Mouse (Mus musculus): ENCODE data around the gene Epo.

DNA sequence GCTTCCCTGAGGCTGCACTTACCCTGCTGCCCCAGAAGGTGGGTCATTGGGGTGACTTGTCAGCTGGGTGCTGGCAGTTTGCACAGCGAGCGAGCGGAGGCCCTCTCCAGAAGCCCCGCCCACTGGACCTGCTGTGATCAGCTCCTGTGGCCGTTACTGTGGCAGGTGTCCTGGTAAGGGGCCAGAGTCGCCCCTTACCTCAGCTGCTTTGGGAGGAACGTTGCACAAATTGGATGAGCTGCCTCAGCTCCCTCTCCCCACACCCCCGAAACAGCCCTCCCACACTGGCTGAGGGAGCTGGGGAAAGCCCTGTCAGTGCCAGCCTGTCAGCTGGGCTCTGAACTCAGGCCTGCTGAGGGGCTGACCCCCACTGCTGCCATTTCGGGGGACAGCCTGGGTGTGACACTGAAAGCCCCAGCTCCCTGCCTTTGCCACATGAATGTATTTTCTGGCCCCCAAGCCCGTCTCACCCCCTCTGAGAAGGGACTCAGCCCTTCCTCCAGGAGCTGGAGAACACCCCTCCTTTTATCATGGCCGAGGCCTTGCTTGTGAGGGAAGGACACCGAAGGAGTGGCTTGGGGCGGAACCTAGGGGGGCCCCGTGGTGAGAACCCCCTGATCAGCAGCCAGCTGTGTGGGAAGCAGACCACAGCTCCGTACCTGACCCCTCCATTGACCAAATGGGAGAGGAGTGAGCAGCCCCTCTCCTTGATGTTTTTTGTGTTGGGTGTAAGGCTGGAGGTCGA, 6.7 kb downstream of the Epo start:
- no peak for TF ChIP-seq CTCF (conservative IDR thresholded peaks at IDR 0.05; ENCODE audit: low read length)
- no peak for TF ChIP-seq NANOG (IDR thresholded peaks at IDR 0.05; ENCODE audit: borderline replicate concordance, low read length)
- no peak for TF ChIP-seq POU5F1 (IDR thresholded peaks at IDR 0.05; ENCODE audit: borderline replicate concordance, low read length)
